Mouse (Mus musculus) myocyte (in vitro differentiated cells): ENCODE measurements around the gene Asb6. TPM values are rescaled to one million over a fixed set of nuclear protein-coding genes. Genes with fewer than 3 reads are reported as not detected.
A peak's percentile ranks its signal among the peaks of the same experiment; 100 is the strongest.

ENCODE experiments used
- H3K27me3 ChIP-seq: one replicate; pipeline ENCODE4 v1.6.1; 2011; ENCODE audit not compliant: control insufficient read depth, insufficient read depth, insufficient read length
- H3K36me3 ChIP-seq: one replicate; pipeline ENCODE4 v1.6.1; 2011; ENCODE audit not compliant: control insufficient read depth, insufficient read depth
- H3K4me2 ChIP-seq: one replicate; pipeline ENCODE4 v1.6.1; 2011; ENCODE audit warnings: low read depth, control low read depth
- H3K4me3 ChIP-seq: one replicate; pipeline ENCODE4 v1.5.1; 2011; ENCODE audit warnings: mild to moderate bottlenecking, control low read depth, moderate library complexity
- H3K79me2 ChIP-seq: one replicate; pipeline ENCODE4 v1.6.1; 2011; ENCODE audit not compliant: control insufficient read depth, insufficient read depth
- H3ac ChIP-seq: one replicate; pipeline ENCODE4 v1.6.1; 2011; ENCODE audit not compliant: control insufficient read depth, insufficient read length
- CEBPB ChIP-seq: IDR thresholded peaks from 2 replicates; pipeline ENCODE4 v1.6.1; 2011; ENCODE audit warnings: mild to moderate bottlenecking, moderate library complexity; ENCODE audit not compliant: poor library complexity, insufficient read depth, severe bottlenecking
- E2F4 ChIP-seq: IDR thresholded peaks from one replicate; pipeline ENCODE4 v1.6.1; 2011; ENCODE audit warnings: mild to moderate bottlenecking, control low read depth, moderate library complexity; ENCODE audit not compliant: insufficient read depth
- MYOD1 ChIP-seq, 3 experiments: IDR thresholded peaks; one replicate each; pipeline ENCODE4 v1.6.1; 2011; ENCODE audit warnings: control low read depth in 2 of 3, low read depth in 2 of 3, mild to moderate bottlenecking in 2 of 3, moderate library complexity in 1 of 3; ENCODE audit not compliant: insufficient read length in 2 of 3, control insufficient read depth in 1 of 3
- MYOG ChIP-seq, 3 experiments: IDR thresholded peaks; one replicate each; pipeline ENCODE4 v1.6.1; 2011; ENCODE audit warnings: control low read depth in 2 of 3, low read depth in 2 of 3, mild to moderate bottlenecking in 2 of 3; ENCODE audit not compliant: insufficient read length in 2 of 3, control insufficient read depth in 1 of 3, insufficient read depth in 1 of 3
- POLR2A ChIP-seq: IDR thresholded peaks from one replicate; pipeline ENCODE4 v1.6.1; 2011; ENCODE audit warnings: low read depth, mild to moderate bottlenecking, control low read depth, moderate library complexity; ENCODE audit not compliant: insufficient read length
- POLR2AphosphoS2 ChIP-seq: IDR thresholded peaks from one replicate; pipeline ENCODE4 v1.6.1; 2011; ENCODE audit warnings: low read depth, control low read depth; ENCODE audit not compliant: insufficient read length
- REST ChIP-seq: IDR thresholded peaks from one replicate; pipeline ENCODE4 v1.6.1; 2011; ENCODE audit warnings: mild to moderate bottlenecking, control low read depth, moderate library complexity; ENCODE audit not compliant: insufficient read depth, insufficient read length
- SRF ChIP-seq: IDR thresholded peaks from one replicate; pipeline ENCODE4 v1.6.1; 2011; ENCODE audit warnings: low read depth; ENCODE audit not compliant: control insufficient read depth, insufficient read length
- TCF12 ChIP-seq: IDR thresholded peaks from one replicate; pipeline ENCODE4 v1.6.1; 2011; ENCODE audit warnings: mild to moderate bottlenecking, control low read depth; ENCODE audit not compliant: poor library complexity, insufficient read depth, severe bottlenecking
- TCF3 ChIP-seq: IDR thresholded peaks from one replicate; pipeline ENCODE4 v1.6.1; 2011; ENCODE audit warnings: low read depth, control low read depth; ENCODE audit not compliant: insufficient read length
- USF1 ChIP-seq: IDR thresholded peaks from one replicate; pipeline ENCODE4 v1.6.1; 2011; ENCODE audit warnings: low read depth, mild to moderate bottlenecking, control low read depth, moderate library complexity
- polyA plus RNA-seq: library from polyadenylated mRNA; unstranded; fragments of >200 nt; fragmentation: generic; extraction: Trizol; gene quantifications from one replicate; pipeline ENCODE4 v1.2.1, GENCODE M21; 2012; ENCODE audit warnings: missing spikeins

The Asb6 gene
- polyA plus RNA-seq, 1 experiment, result 44.9 TPM

DNA sequence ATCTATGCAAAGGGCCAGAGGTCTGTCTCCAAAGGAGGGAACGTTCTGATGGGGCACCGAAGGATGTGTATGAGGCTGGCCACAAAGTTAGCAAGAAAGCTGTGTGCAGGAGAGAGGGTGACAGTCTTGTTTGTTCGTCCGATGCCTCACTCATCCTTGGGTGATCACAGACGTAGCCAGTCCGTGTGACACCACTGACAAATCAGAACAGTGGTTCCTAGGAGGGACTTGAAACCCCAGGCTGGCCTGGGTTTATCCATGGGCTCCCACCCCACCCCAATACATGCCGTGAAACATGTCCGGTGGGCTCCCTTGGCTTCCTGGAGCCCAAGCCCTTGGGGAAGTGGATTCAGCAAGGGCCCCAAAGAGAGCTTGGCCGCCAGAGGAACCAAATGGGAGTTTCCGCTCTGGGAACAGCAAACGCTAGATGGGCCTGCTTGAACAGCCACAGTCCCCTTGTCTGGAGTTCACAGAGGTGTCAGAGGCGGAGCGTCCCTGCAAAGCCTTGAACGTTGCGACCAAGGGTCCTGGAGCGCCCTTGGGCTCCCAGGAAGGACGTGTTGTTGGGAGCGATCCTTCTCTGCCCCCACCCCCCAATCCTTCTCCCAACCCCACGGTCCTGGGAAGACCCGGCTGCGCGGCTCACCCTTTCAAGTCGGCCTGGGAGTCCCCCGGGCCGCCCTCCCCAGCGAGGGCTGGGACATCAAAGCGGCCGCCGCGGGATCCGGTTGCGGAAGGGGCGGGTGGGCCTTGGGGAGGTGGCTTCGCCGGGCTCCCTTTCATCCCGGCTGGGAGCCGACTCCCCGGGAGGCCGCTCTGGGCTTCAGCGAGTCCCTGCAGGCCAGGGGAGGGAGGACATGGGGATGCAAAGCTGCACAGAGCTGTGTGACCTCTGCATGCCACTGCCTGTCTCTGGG, 45.8 kb downstream of the Asb6 start:
- no peaks in the 10 kb centered on the region for H3K36me3 ChIP-seq
- no peaks in the 10 kb centered on the region for H3K79me2 ChIP-seq
- H3ac ChIP-seq, result no peak overlapping the region
- H3K4me2 ChIP-seq, result peak overlapping the region; percentile 56
- H3K4me3 ChIP-seq, result no peak overlapping the region
- TF ChIP-seq USF1, result no peak
- no peak for TF ChIP-seq SRF
- TF ChIP-seq REST, result no peak
- no peak for TF ChIP-seq CEBPB
- no peak for TF ChIP-seq TCF3
- H3K27me3 ChIP-seq, result no peaks in the 10 kb centered on the region

DNA sequence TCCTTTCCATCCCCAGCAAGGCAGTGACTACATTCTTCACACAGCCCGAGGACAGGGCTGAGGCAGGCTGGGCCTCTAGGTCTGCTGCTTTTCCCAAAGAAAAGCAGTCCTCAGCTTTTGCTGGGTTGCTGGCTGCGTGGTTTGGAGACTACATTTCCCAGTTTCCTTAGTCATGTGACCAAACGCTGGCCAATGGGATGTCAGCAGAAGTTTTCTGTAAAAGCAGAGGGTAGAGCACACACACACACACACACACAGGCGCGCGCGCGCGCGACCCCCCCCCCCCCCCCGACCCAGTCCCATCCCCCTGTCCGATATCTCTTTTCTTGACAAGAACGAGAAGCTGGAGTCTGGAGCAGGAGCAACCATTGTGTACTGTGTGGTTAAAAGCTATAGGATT, 46.8 kb downstream of the Asb6 start:
- Histone ChIP-seq H3K27me3 (no peaks in the 10 kb centered on the region), H3K36me3 (no peaks in the 10 kb centered on the region), H3ac (no peak overlapping the region), H3K4me3 (no peak overlapping the region), H3K79me2 (no peaks in the 10 kb centered on the region), H3K4me2 (peak overlapping the region; percentile 56)
- TF ChIP-seq POLR2AphosphoS2, result no peak
- TF ChIP-seq USF1, result peak; percentile 94

DNA sequence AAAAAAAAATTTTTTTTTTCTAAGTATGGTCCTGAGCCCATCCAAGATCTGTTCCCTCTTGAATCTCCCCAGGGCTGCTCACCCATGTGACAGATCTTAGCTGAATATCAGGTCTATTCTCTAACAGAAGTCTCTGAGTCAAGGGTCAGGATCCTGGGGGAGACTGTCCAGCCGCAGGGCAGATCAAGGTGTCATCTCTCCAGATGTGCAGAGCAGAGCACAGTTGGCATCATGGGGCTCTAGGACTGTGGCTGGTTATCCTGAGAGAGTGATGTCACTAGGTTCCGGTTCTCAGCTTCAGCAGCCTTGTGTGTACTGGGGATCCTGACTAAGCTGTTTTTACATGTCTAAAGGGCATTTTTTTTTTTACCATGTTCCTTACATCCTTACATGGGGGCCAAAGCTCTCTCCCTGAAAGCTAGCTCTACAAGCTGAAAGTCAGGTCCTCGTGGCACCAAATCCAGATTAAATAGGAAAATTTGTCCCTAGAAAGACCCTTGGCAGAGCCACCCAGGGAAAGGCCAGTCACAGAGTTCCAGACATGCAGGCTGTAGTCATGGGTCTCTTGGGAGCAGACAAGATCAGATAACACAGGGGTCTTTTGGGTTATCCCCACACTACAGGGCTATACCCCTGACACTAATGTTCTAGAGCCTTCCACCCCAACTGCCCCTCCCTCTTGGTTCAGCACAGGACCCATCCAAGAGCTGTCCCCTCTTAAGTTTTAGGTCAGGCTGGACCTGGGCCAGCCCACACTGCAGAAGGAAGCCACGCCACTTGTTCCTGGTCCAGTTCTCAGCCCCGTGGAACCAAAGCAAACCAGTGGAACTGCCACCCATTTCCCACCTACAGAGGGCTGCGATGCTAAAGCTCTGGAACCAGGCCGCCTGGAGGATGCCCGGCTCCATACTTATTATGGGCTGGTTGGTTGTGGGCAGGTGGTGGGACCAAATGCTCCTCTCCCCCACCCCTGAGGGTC, 47.5 kb downstream of the Asb6 start:
- Histone ChIP-seq H3K4me3 (no peak overlapping the region), H3K36me3 (no peaks in the 10 kb centered on the region), H3K27me3 (no peaks in the 10 kb centered on the region), H3K4me2 (peak overlapping the region; percentile 28), H3K79me2 (no peaks in the 10 kb centered on the region), H3ac (no peak overlapping the region)
- TF ChIP-seq REST (no peak), POLR2AphosphoS2 (no peak), POLR2A (no peak), E2F4 (no peak), TCF12 (no peak), MYOG (IDR thresholded peaks at IDR 0.05; ENCODE audit: control insufficient read depth in 1 of 3, insufficient read depth in 1 of 3, insufficient read length in 2 of 3, low read depth in 2 of 3) (no peak)

DNA sequence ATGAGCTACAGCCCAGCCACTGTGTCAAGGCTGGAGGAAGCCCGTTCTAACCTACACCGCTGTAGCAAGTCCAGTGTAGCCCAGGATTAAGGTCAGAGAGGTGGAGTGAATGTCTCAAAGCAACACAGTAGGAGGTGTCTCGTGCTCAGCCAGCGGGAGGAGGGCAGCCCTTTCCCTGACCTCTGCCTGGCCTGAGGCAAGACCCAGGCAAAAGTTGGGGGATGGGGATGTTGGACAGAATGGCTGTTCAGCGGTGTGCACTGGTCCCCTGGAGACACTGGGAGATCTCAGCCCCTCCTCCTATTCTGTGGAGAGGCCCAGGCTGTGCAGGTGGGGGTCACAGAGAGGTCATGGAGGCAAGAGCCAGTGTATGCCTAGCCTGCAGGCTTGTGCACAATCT, 50.9 kb downstream of the Asb6 start:
- no peaks in the 10 kb centered on the region for H3K36me3 ChIP-seq

DNA sequence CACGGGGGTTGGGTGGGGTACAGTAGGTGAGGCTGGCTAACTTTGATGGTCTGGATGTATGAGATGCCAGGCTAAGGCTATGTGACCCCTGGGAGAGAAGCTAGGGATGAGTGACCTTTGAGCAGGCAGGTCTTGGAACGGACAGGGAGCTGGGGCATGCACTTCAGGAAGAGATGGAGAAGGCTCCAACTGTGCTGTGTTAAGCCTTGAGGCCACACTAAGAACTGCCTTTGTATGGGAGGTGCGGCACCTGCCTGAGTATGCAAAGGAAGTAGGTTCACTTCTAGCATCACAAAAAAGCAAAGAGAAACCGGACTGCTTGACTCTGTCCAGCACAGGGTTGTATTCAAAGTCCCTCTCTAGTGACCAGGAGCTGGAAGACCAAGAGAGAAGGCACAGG, 51.9 kb downstream of the Asb6 start:
- no peaks in the 10 kb centered on the region for H3K27me3 ChIP-seq
- TF ChIP-seq CEBPB, result no peak
- no peak for TF ChIP-seq POLR2A
- TF ChIP-seq MYOD1 (IDR thresholded peaks at IDR 0.05; ENCODE audit: control insufficient read depth in 1 of 3, insufficient read length in 2 of 3, low read depth in 2 of 3), result no peak
- no peak for TF ChIP-seq REST
- no peak for TF ChIP-seq SRF
- TF ChIP-seq E2F4, result no peak
- no peak for TF ChIP-seq TCF12
- no peak for TF ChIP-seq MYOG (IDR thresholded peaks at IDR 0.05; ENCODE audit: control insufficient read depth in 1 of 3, insufficient read depth in 1 of 3, insufficient read length in 2 of 3, low read depth in 2 of 3)
- no peak overlapping the region for H3ac ChIP-seq
- no peaks in the 10 kb centered on the region for H3K36me3 ChIP-seq
- no peak overlapping the region for H3K4me2 ChIP-seq
- H3K4me3 ChIP-seq, result no peak overlapping the region
- H3K79me2 ChIP-seq, result no peaks in the 10 kb centered on the region

More for the DNA sequence above, 50.9 kb downstream of the Asb6 start:
- H3K27me3 ChIP-seq, result no peaks in the 10 kb centered on the region
- H3K79me2 ChIP-seq, result no peaks in the 10 kb centered on the region
- no peak overlapping the region for H3ac ChIP-seq
- TF ChIP-seq POLR2AphosphoS2, result peak; percentile 38
- no peak for TF ChIP-seq MYOD1 (IDR thresholded peaks at IDR 0.05; ENCODE audit: control insufficient read depth in 1 of 3, insufficient read length in 2 of 3, low read depth in 2 of 3)
- no peak for TF ChIP-seq POLR2A
- no peak overlapping the region for H3K4me3 ChIP-seq
- no peak overlapping the region for H3K4me2 ChIP-seq
